Mouse (Mus musculus) ES-E14 (cell line): ENCODE results near the gene Dusp5.

Source experiments
- CHD2 ChIP-seq: IDR thresholded peaks from 2 replicates; pipeline ENCODE4 v1.6.1; 2014; ENCODE audit warnings: mild to moderate bottlenecking, low read depth, low read length, inconsistent platforms
- ZNF384 ChIP-seq: IDR thresholded peaks from 2 replicates; pipeline ENCODE4 v1.6.1; 2012; ENCODE audit warnings: low read depth, low read length, inconsistent platforms

GRCm38 (mm10) chr19:53550972-53551371 lies 22.1 kb downstream of the Dusp5 start:
- TF ChIP-seq CHD2 (no peak), ZNF384 (no peak)
